Mouse (Mus musculus): ENCODE data around the gene Tmem38a.
A peak's percentile ranks its signal among the peaks of the same experiment; 100 is the strongest.

The Tmem38a gene

DNA sequence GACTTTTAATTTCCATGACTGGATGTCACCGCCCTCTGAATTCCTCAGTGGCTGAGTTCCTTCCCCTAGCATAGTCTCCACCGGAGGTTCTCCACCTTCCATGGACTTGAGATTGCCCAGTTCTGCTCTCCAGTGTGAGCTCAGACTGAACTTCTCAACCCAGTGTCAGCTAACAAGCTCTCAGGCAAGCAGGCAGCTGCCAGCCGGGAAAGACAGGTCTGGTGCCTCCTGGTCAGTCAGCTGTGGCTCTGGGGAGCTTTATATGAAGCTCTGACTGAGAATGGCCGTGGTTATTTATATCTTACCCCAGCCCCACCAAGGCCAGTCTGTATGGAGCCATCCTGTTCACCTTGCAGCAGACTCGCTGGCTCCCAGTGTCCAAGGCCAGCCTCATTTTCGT is 12.5 kb downstream of the Tmem38a start:
- peak; percentile 76 for DNase-seq (ENCODE audit: low read depth, low spot score)

DNA sequence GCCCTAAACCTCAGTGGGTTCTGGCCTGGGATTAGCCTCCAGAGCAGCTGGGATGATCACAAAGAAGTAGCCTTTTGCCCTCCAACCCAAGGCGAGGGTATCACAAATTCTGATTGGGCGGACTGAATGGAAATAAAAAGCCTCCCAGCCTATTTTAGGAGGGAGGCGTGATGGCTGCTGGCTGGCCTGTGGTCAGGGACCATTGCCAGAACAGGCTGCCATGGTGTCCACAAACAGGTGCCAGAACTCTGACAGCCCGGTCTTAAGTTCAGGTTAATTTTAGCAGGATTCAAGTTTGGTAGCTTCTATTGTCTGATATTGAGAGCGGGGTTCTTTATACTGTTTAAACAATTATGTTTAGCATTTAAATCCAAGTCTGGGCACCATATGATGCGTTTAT is 16.0 kb downstream of the Tmem38a start:
- peak; percentile 92 for DNase-seq (ENCODE audit: low read depth, low spot score)

DNA sequence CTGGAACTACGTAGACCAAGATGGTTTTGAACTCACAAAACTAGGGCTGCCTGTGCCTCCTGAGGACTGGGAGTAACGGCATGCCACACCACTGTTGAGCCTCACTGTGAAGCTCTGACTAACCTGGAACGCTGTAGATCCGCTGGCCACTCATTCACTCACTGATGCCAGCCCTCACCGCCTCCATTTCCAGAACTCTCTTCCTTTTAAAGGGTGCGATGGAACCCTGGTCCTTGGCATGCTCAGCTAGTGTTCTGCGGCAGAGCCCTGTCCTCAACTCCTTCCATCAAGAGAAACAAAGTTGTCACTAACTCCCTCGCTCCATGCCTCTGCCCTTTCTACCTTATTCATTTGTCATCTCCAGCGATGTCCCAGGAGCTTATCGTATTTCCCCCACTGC is 17.0 kb downstream of the Tmem38a start:
- no peak for DNase-seq (ENCODE audit: low read depth, low spot score)

DNA sequence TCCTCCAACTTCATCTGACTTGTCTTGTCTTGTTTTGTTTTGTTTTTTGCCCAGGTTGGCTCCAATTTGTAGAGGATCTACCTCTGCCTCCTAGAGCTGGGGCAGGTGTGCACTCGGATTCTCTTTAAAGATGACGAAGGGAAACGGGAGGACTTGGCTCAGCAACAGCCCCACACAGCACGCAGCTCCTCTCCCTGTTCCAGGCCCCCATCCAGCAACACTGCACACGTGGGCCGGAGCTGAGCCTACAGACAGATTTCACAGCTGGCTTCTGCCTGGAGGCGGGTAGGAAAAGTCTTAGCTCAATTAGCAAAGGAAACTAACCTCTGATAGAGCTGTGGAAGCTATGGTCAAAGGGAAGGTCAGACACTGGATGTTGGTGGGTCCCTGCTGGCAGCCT is 17.4 kb downstream of the Tmem38a start:
- DNase-seq (ENCODE audit: low read depth, low spot score) = peak; percentile 89

DNA sequence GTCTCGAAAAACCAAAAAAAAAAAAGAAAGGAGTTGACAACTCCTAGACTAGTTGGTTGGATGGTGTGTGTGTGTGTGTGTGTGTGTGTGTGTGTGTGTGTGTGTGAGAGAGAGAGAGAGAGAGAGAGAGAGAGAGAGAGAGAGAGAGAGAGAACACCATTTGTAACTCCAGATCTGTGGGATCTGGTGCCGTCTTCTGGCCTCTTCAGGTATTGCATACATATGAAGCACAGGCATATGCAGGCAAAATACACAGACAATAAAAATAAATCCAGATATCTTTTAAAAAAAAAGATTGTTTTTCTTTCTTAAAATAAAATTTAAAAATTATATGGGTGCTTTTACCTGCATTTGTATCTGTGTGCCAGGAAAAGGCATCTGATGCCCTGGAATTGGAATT is 18.3 kb downstream of the Tmem38a start:
- DNase-seq (ENCODE audit: low read depth, low spot score) = no peak
